Mouse (Mus musculus): ENCODE results near the gene Gtf2h4. TPM values are rescaled to one million over a fixed set of nuclear protein-coding genes. Genes with fewer than 3 reads are reported as not detected.

Gene Gtf2h4
- total RNA-seq (2021): 10 to 100 TPM; 20.6 to 29.2 TPM
- long read RNA-seq, experiment 1, transcript Gtf2h4-201 (14 exons, 1,679 nt): major isoform, 14 of 16 reads
- long read RNA-seq, experiment 1, partial matches to known transcripts: 0 of 16 reads
- long read RNA-seq, experiment 1, other reads (novel, unspliced or antisense): 1 of 16 reads
- long read RNA-seq, experiment 2, transcript Gtf2h4-201 (14 exons, 1,679 nt): major isoform, 21 of 23 reads
- long read RNA-seq, experiment 2, partial matches to known transcripts: 0 of 23 reads
- long read RNA-seq, experiment 2, other reads (novel, unspliced or antisense): 1 of 23 reads

DNA sequence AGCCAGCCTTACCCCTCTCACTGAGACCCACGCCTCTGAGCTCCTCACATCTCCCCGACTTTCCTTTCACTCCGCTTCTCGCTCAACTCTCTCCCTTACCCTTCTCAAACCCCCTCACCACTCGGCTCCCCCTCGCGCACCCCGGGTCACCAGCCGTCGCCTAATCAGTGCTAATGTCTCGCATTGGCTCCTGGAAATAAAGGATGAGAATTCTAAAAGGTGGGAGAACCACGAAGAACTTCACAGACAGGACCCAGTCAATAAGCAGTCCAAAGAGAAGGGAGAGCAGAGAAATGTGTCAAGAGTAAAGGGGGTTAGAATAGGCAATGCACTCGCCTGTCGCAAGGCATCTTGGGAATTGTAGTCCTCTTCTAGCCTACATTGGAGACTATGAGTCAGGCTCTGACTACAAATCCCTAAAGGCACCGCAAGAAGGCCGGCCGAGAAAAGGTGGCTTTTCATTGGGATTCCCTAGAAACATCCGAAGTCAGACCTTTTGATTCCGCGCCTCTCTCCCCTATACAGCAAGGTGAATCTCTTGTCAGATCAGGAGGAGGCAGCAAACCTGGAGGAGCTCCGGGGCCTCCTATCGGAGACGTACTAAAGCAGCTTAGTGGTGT lies at the start of gene Gtf2h4:
Gene Gtf2h4 (minus strand): TSS at position 324 of the 620 bp plus-strand sequence.
- peak; percentile 62 to 85 for DNase-seq (ENCODE audit: low spot score in 2 of 2)

DNA sequence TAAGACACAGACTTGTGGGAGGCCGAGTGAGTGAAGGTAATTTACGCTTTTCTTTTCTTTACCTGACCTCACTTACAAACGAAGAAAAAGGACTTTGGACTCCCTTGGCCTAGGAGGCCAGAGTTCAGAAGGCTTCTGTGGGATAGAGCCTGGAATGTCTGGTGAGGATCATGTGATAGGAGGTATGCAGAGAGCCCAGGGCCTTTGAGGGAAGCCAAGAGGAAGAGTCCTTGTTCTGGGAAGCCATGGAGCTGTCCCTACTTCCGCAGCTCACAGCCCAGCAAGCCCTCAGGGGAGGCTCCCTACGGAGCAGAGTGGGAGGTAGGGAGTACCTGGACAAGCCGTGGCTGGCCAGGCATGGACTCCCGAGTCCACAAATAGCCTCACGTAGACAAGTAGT lies 48.1 kb upstream of the Gtf2h4 start:
- DNase-seq (ENCODE audit: low spot score in 2 of 2): no peak

DNA sequence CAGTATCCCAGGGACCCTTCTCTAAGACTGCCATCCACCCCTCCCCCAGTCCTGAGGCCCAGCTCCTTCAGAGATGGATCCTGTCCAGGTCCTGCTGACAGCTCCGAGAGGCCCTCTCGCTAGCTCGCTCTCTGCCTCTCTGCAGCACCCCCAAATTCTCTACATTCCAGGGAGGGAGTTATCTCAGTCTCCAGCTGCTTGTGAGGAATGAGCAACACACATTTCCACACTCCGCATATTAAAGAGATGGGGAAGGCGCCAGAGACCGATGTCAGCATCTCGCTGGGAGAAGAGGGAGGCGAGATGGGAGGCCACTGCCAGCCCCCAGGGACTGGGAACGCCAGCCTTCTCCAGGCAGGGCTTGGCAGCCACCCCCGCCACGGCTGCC lies 46.8 kb upstream of the Gtf2h4 start:
- peak in 1 of 2 experiments; percentile 55 for DNase-seq (ENCODE audit: low spot score in 2 of 2)

DNA sequence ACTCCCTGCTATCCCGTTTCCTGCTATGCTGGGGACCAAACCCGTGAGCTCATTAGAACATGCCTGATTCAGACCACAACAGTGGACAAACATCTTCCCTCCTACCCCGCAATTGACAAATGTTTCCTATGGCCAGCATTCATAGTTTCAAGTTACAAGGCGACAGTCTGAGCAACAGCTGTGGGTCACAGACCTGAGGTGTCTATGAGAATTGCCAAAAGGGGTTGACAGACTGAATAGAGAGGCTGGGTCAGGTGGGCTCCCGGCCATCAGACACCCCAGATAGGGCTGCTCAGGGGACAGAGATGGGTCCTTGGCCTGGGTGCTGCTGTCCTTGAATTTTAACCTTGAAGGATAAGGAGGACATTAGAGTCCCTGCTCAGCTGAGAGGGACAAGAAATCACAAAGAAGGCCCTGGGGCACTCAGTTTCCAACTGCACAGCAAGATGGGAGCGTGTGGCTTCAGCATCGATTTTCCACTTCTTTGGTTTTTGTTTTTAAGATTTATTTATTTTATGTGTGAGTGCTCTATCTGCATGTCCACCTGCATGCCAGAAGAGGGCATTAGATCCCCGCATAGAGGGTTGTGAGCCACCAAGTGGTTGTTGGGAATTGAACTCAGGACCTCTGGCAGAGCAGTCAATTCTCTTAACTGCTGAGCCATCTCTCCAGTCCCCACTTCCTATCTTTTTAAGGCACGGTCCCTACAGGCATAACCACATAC lies 46.2 kb upstream of the Gtf2h4 start:
- no peak for DNase-seq (ENCODE audit: low spot score in 2 of 2)

DNA sequence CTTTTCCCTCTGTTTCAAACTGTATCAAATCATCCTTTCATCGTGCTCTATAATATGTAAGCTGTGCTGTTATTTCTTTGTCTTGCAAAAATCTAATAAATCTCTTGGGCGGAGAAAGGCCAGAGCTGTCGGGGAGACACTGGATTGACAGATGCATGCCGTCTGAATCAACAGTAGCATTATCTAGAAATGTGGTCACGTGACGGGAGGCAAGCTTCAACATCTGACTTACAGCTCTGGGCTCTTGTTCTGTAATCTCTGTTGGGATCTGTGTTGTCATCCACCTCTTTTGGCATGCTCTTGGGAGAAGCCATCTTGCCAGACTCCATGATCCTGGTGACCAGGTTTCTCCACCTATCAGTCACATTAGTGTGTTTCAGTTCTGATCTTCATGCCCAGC lies 43.5 kb upstream of the Gtf2h4 start:
- no peak for DNase-seq (ENCODE audit: low spot score in 2 of 2)

DNA sequence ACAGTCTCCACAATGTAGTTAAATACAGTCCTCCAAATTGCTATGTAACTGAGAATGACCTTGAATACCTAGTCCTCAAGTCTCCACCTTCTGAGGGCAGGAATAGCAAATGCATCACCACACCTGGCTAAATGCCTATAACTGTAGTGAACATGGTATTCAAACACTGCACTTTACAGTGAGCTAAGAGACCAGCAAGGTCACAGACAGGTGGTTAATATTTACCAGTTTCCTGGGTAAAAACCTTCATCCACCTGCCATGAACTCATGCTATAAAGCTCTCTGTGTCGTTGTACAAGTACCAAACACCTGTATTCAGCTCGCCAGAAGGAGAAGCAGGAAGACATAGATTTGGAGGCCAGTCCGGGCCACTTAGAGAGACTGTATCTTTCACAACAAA lies 42.6 kb upstream of the Gtf2h4 start:
- DNase-seq (ENCODE audit: low spot score in 2 of 2): no peak

DNA sequence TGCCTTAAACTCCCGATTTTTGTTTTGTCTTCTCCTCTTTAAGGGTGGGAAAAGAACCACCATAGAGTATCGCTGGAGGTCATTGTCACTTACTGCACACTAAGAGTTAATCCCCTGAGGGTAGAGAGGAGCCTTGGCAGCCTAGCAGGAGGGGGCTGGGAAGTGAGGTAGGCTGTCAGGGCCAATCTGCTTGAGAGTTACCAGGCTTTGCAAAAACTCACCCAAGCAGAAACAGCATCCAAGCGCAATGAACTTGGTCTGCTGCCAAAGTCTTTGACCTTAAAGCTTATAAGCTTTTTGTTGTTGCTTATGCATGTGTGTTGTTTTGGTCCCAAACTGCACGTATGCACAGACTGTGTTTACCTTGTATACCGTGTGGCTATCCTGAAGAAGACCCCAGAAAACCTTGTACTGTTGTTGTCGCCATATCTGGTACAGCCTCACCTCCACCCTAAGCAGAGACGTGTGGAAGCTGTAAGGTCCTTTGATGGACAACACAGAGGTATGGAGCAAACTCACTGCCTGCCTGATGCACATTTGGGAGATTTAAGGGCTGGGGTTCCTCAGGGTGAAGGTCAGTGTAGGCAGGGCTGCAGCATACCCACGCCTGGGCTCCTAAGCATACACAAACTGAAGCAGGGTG lies 37.3 kb upstream of the Gtf2h4 start:
- no peak for DNase-seq (ENCODE audit: low spot score in 2 of 2)

DNA sequence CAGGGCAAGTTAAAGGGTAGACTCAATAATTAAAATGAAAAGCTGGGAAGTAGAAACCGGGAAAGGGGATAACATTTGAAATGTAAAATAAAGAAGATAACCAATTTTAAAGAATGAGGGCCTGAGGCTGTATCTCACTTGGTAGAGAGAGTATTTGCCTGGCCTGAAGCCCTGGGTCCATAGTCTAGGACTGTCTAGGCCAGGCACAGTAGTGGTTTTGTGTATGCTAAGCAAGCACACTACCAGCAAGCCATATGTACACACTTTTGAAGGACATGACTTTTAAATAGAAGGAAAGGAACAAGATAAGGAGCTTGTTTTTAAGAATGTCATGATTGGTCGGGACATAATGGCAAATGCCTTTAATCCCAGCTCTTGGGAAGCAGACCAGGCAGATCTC lies 35.1 kb upstream of the Gtf2h4 start:
- DNase-seq (ENCODE audit: low spot score in 2 of 2): no peak

DNA sequence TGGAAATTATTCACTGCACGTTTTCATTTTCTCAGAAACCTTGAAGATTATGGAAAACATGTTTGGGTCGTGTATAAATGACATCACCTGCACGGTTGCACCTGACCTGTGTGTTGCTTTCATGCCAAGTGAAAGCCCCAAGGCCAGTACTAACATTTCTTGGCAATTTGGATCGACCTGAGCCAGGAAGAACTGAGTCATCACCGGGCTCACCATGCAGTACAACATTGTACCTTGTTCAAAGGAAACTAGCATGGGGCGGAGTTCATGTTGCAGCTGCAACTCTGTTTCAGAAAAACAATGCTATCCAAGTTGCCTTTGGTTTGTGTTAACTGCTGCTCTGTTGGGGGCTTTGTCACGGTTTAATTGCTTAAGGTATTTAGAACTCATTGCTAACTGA lies 34.4 kb upstream of the Gtf2h4 start:
- DNase-seq (ENCODE audit: low spot score in 2 of 2): no peak

DNA sequence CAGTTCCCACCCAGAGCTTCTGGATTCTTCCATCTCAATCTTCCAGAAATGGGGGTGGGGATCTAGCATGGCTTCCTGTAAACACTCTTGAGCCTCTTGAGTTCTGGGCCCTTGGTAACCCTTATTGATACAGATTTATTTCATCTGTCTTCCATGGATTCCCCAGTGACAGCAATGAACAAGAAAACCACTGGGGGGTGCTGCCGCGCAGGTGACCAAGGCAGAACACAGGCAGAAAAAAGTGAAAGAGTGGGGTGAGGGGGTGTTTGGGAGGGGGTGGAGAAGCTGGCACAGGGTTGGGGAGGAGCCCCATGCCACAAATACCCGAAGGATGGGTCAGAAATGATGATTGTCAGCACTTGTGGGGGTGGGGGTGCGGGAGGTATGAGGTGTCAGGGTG lies 32.3 kb upstream of the Gtf2h4 start:
- DNase-seq (ENCODE audit: low spot score in 2 of 2): no peak

DNA sequence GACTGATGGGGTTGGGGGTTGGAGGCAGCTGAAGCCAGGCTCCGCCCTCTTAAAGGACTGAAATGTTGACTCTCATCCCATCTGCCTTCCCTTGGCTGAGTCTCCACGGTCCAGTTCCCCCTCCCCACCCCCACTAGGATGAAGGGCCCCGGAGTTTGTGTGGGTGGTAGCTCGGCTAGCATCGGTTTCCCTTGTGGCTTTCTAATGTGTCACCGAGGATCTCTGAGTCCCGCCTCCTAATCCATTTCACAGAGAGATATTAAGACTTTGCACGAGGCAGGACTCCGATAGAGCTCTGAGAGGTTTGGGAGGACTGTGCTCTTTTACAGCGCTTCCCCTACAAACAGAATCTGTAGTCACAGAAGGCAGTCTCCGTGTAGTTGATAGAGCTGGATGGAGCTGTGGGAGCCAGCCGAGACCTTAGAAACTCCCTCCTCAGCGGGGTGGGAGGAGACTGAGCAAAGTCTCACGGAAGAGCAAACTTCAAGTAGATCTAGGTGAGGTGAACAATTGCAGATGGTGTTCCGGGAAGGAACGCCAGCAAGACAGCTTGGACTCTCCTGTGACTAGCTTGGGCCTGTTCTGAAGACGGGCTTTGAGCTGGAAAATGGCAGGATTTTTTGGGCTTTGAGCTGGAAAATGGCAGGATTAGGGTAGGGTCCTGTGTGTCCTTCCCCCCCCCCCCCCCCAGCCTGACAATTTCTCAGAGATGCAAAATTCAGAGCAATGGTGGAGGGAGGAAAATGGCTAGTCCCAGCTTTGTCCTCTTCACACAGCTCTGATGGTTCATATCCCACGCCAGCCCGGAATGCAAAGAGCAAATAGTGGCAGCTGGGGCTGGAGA lies 31.3 kb upstream of the Gtf2h4 start, which contains the start of gene Ddr1:
Gene Ddr1 (minus strand): TSS at position 1 of the 844 bp plus-strand sequence.
- peak in 1 of 2 experiments; percentile 53 for DNase-seq (ENCODE audit: low spot score in 2 of 2)

DNA sequence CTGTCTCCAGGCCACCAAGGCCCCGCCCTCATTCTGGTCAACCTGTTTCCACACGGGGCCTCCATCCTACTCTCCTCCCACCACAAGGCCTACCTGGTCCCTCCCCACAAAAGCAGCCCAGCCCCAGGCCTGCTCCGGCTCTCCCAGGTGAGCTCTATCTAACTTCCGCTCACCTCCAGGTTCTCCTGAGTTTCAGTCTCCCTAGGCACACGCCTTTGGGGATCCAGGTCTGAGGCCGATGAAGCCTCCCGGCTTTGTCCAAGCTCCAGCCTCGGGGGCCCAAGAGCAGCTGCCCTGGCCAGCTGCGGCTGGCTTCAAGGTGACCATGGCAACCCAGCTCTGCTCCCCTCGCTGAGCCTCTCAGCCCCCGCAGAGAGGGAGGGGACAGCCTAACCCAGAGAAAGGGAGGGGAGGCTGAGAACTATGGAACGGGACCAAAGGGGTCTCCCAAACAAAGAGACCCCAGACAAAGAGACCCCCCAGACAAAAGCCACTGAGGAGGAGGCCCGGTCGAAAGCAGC lies 30.3 kb upstream of the Gtf2h4 start:
- peak in 1 of 2 experiments; percentile 59 for DNase-seq (ENCODE audit: low spot score in 2 of 2)

DNA sequence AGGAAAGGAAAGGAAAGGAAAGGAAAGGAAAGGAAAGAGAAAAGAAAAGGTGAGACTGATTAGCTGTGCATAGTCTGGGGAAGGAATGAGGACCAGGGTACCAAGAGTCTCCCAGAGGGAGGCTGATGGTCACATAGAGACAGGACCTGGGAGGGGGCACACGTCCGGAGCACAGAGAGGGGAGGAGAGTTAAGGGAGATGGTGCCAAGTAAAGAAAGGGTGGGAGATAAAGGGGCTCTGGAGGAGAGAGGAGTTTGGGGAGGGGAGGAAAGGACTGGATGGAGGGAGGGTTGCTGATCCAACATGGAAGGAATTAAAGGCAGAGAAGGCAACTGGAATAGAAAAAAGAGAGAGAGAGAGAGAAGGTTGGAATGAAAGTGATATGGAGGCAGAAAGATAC lies 29.5 kb upstream of the Gtf2h4 start:
- DNase-seq (ENCODE audit: low spot score in 2 of 2): no peak

DNA sequence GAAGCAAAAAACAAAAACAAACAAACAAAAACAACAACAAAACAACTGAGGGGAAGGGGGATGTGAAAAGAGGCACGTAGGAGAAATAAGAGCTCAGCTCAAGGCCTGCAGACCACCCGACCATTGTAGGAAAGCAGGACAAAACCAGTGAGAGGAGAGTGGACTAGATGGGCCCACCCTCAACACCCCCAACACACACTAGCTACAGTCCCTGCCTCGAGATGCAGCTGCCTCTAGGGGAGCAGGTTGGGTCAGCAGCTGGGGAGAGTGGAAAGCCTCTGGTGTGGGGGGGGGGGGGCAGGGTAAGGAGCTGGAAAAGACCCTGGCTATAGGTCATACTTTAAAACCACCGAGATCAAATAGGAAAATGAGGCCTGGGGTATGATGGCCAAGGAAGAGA lies 29.1 kb upstream of the Gtf2h4 start:
- no peak for DNase-seq (ENCODE audit: low spot score in 2 of 2)

DNA sequence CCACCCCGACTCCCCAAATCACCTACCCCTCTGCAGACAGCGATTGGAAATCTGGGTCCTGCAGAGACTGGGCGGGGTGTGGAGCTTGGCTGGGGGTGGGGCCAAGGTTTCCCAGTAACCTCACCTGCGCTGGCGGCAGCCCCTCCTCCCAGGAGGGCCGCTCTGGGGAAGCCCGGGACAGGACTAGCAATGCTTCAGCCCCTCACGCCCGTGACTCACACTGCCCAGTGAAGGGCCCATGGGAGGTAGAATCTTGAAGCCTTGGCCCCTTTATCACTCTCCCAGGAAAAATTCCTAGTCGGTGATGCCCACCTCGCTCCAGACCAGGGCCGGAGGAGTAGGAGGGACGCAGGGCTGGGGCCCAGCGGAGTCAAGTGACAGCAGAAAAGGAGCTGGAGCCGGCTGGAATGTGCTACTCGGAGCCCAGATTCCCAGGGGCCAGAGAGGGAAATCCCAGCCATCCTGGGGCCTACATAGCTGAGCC lies 28.5 kb upstream of the Gtf2h4 start:
- DNase-seq (ENCODE audit: low spot score in 2 of 2): peak in 1 of 2 experiments; percentile 57

DNA sequence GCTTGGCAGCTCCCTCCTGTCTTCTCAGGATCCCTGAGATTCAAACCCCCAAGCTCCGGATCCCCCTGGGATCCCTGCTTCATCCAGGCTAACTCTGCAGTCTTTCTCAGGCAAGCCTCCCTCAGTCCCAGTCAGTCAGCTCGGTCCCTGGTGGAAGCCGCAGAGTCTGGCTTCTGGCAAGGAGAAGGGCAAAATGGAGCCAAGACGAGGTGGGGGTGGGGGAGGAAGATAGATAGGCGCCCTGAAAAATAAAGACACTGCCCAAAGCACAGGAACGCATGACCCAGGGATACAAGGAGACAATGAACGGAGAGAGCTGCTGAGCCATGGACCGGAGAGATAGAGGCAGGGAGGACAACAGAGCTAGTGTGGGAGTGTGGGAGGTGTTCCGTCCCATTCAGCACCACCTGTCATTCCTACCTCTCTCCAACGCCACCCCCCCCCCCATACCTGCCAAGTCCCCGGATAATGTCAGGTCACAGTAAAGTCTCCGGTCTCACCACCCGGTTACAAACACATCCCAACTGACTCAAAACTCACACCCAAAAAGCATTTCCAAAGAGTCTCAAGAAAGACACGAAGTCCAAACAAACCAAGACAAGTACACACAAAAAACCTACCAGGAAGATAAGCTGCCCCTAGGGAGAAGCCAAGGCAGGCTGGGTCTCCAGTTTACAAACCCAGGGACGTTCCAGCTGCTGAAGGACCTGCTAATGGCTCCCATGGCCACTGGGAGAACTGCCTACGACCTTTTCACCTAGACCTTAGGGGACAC lies 27.9 kb upstream of the Gtf2h4 start:
- DNase-seq (ENCODE audit: low spot score in 2 of 2): peak in 1 of 2 experiments; percentile 48

DNA sequence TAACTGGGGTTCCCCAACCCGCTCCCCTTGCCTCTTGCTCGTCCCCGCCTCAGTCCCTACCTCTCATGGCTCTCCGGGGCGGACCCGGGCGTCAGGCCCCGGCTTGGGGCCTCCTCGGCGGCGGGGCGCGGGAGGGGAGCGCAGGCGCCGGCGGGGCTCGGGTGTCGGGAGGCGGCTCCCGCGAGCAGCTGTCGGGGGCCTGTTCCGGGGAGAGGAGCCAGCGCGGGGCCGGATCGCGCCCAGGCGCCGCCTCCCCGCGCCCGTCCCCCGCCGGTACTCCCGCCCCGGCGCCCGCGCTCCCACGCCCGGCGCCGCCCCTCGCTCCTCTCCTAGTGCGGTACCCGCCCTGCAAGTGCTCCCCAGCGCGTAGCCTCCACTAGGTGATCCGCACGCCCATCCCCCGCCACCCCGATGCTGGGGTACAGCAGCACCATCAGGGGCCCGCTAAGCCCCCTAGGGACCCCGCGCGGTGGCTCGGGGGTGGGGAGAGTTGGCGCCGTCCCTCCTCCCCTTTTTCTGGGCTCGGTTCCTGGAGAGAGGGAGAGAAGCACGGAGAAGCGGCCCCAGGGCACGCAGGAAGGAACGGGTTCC lies 26.9 kb upstream of the Gtf2h4 start:
- DNase-seq (ENCODE audit: low spot score in 2 of 2): peak; percentile 80 to 86

DNA sequence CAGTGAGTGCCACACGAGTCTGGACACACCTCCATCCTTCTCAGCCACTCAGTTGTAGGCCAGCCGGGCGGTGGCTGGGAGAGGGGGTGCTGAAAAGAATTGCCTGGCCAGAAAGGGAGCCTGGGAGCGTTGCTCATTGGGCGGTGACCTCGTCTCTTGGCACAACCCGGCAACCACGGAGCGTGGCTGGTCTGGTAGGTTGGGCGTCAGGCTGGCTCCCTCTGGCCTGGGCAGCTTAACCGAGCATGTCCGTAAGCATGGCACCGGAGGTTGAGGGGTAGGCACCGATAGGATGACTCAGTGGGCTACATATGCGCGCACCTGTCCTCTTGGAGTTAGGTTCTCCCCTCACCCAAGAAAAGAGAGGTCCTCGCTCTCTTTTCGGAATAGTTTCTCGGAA lies 26.4 kb upstream of the Gtf2h4 start:
- DNase-seq (ENCODE audit: low spot score in 2 of 2): peak; percentile 72 to 82

DNA sequence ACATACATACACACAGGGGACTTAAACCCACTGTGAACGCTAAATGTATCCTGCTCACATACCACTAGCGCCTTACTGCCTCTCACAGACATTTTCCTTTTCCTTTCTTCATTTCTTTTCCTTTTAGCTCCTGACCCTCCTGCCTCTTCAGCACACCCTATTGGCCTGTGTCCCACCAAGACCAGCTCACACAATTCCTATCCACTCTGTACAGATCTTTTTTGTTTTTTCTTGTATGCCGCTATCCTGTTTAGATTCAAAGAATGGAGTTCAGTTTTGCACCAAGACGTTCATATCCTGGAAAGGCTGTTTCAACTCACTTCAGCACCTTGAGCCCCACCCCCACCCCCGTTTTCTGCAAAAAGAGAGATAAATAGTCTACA lies 25.0 kb upstream of the Gtf2h4 start:
- no peak for DNase-seq (ENCODE audit: low spot score in 2 of 2)
